Mouse (Mus musculus) limb, embryonic 11.5 days (tissue): ENCODE measurements at regions not wholly inside any gene's neighbourhood (a gene's known extent, or its start where the extent isn't known, plus 50 kb on each side); places are given as distances from the start of the nearest gene placed in this dataset.

Source experiments
- ATAC-seq: fragments of 200-750 bp; cut with Nextera tagmentation; 2 replicates; pipeline ENCODE4 v1.8.0; 2017; ENCODE audit warnings: low read depth; ENCODE audit not compliant: insufficient number of reproducible peaks, low FRiP score, low TSS enrichment
- DNase-seq: peaks from one replicate; pipeline ENCODE4 v3.0.0-alpha.2; 2015; ENCODE audit warnings: low spot score
- H3K27ac ChIP-seq: fragments of 300-500 bp; sonication (generic); replicated peaks from 2 replicates; pipeline ENCODE4 v1.5.1; 2014; ENCODE audit warnings: low read depth, mild to moderate bottlenecking, low read length
- H3K27me3 ChIP-seq: fragments of 300-500 bp; sonication (generic); 2 replicates; pipeline ENCODE4 v1.6.1; 2014; ENCODE audit warnings: mild to moderate bottlenecking, low read length, mixed read lengths; ENCODE audit not compliant: control insufficient read depth, insufficient read depth
- H3K36me3 ChIP-seq: fragments of 300-500 bp; sonication (generic); 2 replicates; pipeline ENCODE4 v1.6.1; 2014; ENCODE audit warnings: mild to moderate bottlenecking, low read length, moderate library complexity, mixed read lengths; ENCODE audit not compliant: control insufficient read depth, insufficient read depth
- H3K4me1 ChIP-seq: fragments of 300-500 bp; sonication (generic); 2 replicates; pipeline ENCODE4 v1.6.1; 2014; ENCODE audit warnings: low read length, mixed read lengths; ENCODE audit not compliant: control insufficient read depth, insufficient read depth
- H3K4me2 ChIP-seq: fragments of 300-500 bp; sonication (generic); 2 replicates; pipeline ENCODE4 v1.6.1; 2014; ENCODE audit warnings: low read depth, mild to moderate bottlenecking, moderate library complexity; ENCODE audit not compliant: severe bottlenecking
- H3K4me3 ChIP-seq: fragments of 300-500 bp; sonication (generic); 2 replicates; pipeline ENCODE4 v1.5.1; 2014; ENCODE audit warnings: low read depth, low read length
- H3K9ac ChIP-seq: fragments of 300-500 bp; sonication (generic); 2 replicates; pipeline ENCODE4 v1.6.1; 2014; ENCODE audit warnings: mild to moderate bottlenecking, low read length
- H3K9me3 ChIP-seq: fragments of 300-500 bp; sonication (generic); 2 replicates; pipeline ENCODE4 v1.6.1; 2016; ENCODE audit warnings: low read length; ENCODE audit not compliant: control insufficient read depth
- whole genome bisulfite sequencing: fragments of 180-500 bp; shearing (Covaris S2); extraction: QIAGEN DNeasy Blood & Tissue Kit; methylation state at CpG from one replicate; pipeline ENCODE4 v1.1.7; 2014; 5-methylcytosine and 5-hydroxymethylcytosine counted together

GRCm38 (mm10) chr5:76413886-76414285 lies 50.3 kb upstream of the Nmu start:
- no peaks in the 10 kb centered on the region for H3K9me3 ChIP-seq
- H3K27ac ChIP-seq, result no peak overlapping the region
- DNase-seq, result no peak

DNA sequence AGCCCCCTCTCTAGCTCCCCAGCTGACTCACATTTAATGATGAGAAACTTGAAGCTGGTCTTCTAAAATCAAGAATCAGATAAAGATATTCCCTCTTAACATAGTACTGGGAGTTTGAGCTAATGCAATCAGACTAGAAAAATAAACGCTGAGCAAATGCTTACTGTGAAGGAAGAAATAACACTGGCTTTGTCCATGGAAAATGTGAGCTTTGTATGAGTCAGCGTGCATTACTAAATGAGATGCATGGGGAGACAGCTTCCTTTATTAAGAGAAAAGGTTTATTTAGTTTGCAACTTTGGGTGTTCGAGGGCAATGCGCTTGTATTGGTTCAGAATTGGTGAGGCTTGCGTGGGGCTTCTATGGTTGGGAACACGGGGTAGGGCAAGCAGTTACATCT lies 52.7 kb upstream of the Nmu start:
- H3K4me2 ChIP-seq, result no peak overlapping the region
- no peak overlapping the region for H3K9ac ChIP-seq
- no peak overlapping the region for H3K27ac ChIP-seq
- no peaks in the 10 kb centered on the region for H3K27me3 ChIP-seq
- ATAC-seq (no peak), DNase-seq (no peak)
- no peaks in the 10 kb centered on the region for H3K4me1 ChIP-seq
- no peaks in the 10 kb centered on the region for H3K36me3 ChIP-seq
- H3K9me3 ChIP-seq, result no peaks in the 10 kb centered on the region
- WGBS, result 91% methylated on average over 6 of the region's 6 CpGs
- H3K4me3 ChIP-seq, result no peak overlapping the region

More at GRCm38 (mm10) chr5:76413886-76414285, 50.3 kb upstream of the Nmu start:
- Histone ChIP-seq H3K36me3 (no peaks in the 10 kb centered on the region), H3K27me3 (no peaks in the 10 kb centered on the region), H3K9ac (no peak overlapping the region), H3K4me1 (no peaks in the 10 kb centered on the region), H3K4me2 (no peak overlapping the region), H3K4me3 (no peak overlapping the region)
- 73% methylated on average over 3 of the region's 3 CpGs for WGBS
- ATAC-seq, result no peak

GRCm38 (mm10) chr5:76417137-76417536 lies 53.5 kb upstream of the Nmu start:
- DNase-seq, result no peak
- H3K27ac ChIP-seq, result no peak overlapping the region
- no peaks in the 10 kb centered on the region for H3K27me3 ChIP-seq
- no peak overlapping the region for H3K4me3 ChIP-seq
- no peaks in the 10 kb centered on the region for H3K4me1 ChIP-seq
- H3K9ac ChIP-seq, result no peak overlapping the region
- ATAC-seq, result no peak
- no peaks in the 10 kb centered on the region for H3K9me3 ChIP-seq
- no peak overlapping the region for H3K4me2 ChIP-seq
- no peaks in the 10 kb centered on the region for H3K36me3 ChIP-seq
- WGBS, result 80% methylated on average over 4 of the region's 4 CpGs

DNA sequence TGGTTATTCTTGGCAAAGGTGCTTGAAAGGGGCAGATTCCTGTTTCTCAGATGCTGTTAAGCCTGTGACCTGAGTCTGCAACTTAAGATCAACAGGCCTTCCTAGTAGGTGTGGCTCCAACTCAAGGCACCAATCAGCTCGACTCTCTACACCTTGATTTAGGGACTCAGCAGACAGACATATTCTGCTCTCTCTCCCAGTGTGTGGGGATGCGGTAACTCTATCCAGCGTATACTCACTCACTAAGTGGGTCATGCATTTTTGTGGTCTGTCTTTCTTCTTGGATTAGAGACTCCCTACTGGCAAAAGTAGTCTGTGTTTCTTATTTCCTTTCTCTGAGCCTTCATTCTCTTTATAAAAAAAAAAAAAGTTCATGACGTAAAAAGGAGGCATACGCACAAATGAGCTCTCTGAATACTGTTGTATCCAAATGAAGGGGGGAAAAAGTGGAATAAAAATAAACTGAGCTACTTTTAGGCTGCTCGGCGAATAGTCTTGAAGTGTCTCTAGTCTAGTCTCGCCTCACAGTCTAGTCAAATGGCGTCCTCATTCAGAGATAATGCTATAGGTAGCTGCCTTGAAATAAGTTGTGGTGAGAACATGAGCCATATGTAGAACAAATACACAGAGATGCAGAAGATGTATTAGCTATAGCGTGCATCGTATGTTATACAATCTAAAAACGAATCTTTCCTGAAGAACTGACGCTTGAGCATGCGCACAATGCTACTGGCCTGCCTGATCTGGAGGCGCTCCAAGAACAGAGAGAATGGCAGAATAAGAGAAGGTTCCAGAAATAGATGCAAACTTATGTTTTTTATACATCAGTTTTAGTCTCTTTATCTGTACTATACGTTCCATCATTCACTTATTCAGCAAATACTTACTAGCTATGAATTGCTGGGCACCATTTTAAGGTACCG lies 55.6 kb upstream of the Nmu start:
- H3K4me3 ChIP-seq, result no peak overlapping the region
- no peaks in the 10 kb centered on the region for H3K36me3 ChIP-seq
- 87% methylated on average over 17 of the region's 17 CpGs for WGBS
- H3K9ac ChIP-seq, result no peak overlapping the region
- H3K4me2 ChIP-seq, result no peak overlapping the region
- H3K9me3 ChIP-seq, result no peaks in the 10 kb centered on the region
- DNase-seq (no peak), ATAC-seq (no peak)
- no peaks in the 10 kb centered on the region for H3K27me3 ChIP-seq
- no peaks in the 10 kb centered on the region for H3K4me1 ChIP-seq
- no peak overlapping the region for H3K27ac ChIP-seq

- no peaks in the 10 kb centered on the region for H3K4me1 ChIP-seq
- H3K9me3 ChIP-seq, result no peaks in the 10 kb centered on the region
- DNase-seq (no peak), ATAC-seq (no peak)
- no peak overlapping the region for H3K4me3 ChIP-seq
- H3K9ac ChIP-seq, result no peak overlapping the region
- H3K4me2 ChIP-seq, result no peak overlapping the region
- no peaks in the 10 kb centered on the region for H3K27me3 ChIP-seq
- WGBS, result 79% methylated on average over 1 of the region's 1 CpGs
- no peaks in the 10 kb centered on the region for H3K36me3 ChIP-seq
- H3K27ac ChIP-seq, result no peak overlapping the region
These were observed 56.3 kb upstream of the Nmu start for GRCm38 (mm10) chr5:76419841-76420240.

DNA sequence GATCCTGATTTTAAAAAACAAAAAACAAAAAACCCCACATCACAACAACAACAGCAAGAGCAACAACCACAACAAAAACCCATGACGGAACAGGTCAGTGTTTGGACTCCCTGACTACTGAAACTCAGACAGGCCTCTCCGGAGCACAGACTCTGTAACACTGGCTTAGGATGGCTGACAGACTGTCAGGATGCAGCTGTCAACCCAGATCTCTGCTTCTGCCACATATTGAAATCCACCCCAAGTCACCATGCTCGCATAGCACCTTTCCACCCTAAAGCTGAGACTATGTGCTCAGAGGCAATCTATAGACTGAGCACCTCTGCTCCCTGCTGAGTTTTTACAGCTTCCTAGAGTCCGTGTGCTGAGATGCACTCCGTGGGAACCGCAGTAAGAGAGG lies 57.0 kb upstream of the Nmu start:
- Histone ChIP-seq H3K9ac (no peak overlapping the region), H3K4me2 (no peak overlapping the region), H3K9me3 (no peaks in the 10 kb centered on the region), H3K4me3 (no peak overlapping the region), H3K27me3 (no peaks in the 10 kb centered on the region), H3K27ac (no peak overlapping the region), H3K36me3 (no peaks in the 10 kb centered on the region), H3K4me1 (no peaks in the 10 kb centered on the region)
- DNase-seq (no peak), ATAC-seq (no peak)
- WGBS, result 80% methylated on average over 6 of the region's 6 CpGs

- no peaks in the 10 kb centered on the region for H3K27me3 ChIP-seq
- 95% methylated on average over 5 of the region's 5 CpGs for WGBS
- no peaks in the 10 kb centered on the region for H3K36me3 ChIP-seq
- H3K9ac ChIP-seq, result no peak overlapping the region
- H3K4me1 ChIP-seq, result no peaks in the 10 kb centered on the region
- H3K4me3 ChIP-seq, result no peak overlapping the region
- no peaks in the 10 kb centered on the region for H3K9me3 ChIP-seq
- no peak overlapping the region for H3K27ac ChIP-seq
- ATAC-seq (no peak), DNase-seq (no peak)
- no peak overlapping the region for H3K4me2 ChIP-seq
These were observed 60.0 kb upstream of the Nmu start for GRCm38 (mm10) chr5:76423593-76423992.

- Histone ChIP-seq H3K27me3 (no peaks in the 10 kb centered on the region), H3K9ac (no peak overlapping the region), H3K4me1 (no peaks in the 10 kb centered on the region), H3K9me3 (no peaks in the 10 kb centered on the region), H3K27ac (no peak overlapping the region), H3K4me3 (no peak overlapping the region), H3K36me3 (no peaks in the 10 kb centered on the region), H3K4me2 (no peak overlapping the region)
- 84% methylated on average over 2 of the region's 2 CpGs for WGBS
- ATAC-seq (no peak), DNase-seq (no peak)
These were observed 58.2 kb upstream of the Gm7271 start for GRCm38 (mm10) chr5:76425680-76426079.

GRCm38 (mm10) chr5:76427581-76427980 lies 56.3 kb upstream of the Gm7271 start:
- no peaks in the 10 kb centered on the region for H3K27me3 ChIP-seq
- DNase-seq (no peak), ATAC-seq (no peak)
- WGBS, result 88% methylated on average over 3 of the region's 3 CpGs
- H3K9ac ChIP-seq, result no peak overlapping the region
- H3K4me1 ChIP-seq, result no peaks in the 10 kb centered on the region
- H3K9me3 ChIP-seq, result no peaks in the 10 kb centered on the region
- H3K36me3 ChIP-seq, result no peaks in the 10 kb centered on the region
- H3K4me2 ChIP-seq, result no peak overlapping the region
- H3K27ac ChIP-seq, result no peak overlapping the region
- no peak overlapping the region for H3K4me3 ChIP-seq
